Comparison of ENCODE assay signal across 8 mouse cellular contexts in genomic region chr16:30069580-30069949, GRCm38 (mm10). TPM values are rescaled to one million over a fixed set of nuclear protein-coding genes. Genes with fewer than 3 reads are reported as not detected.
A peak's percentile ranks its signal among the peaks of the same experiment; 100 is the strongest.
DNase-seq lines count a peak whose midpoint lies in the region; ATAC-seq and TF ChIP-seq lines count a peak whose summit lies in the region.

No protein-coding gene starts in this region.

- H3K9ac ChIP-seq in lung, embryonic 15.5 days, result peak overlapping the region; percentile 54
- peak overlapping the region; percentile 89 for H3K9ac ChIP-seq in heart, embryonic 16.5 days (ENCODE audit: low read length)
- peak overlapping the region; percentile 63 for H3K9ac ChIP-seq in limb, embryonic 13.5 days

- H3K4me1 ChIP-seq in lung, embryonic 15.5 days, result peaks cover 29% of the 10 kb centered on the region
- peaks cover 4% of the 10 kb centered on the region; the same call in 1 of the 2 replicates for H3K4me1 ChIP-seq in bone marrow macrophage, adult 2 months (ENCODE audit: control insufficient read depth, insufficient read depth, low read length)
- peaks cover 28% of the 10 kb centered on the region for H3K4me1 ChIP-seq in heart, embryonic 16.5 days (ENCODE audit: control insufficient read depth, insufficient read depth, low read length)
- peaks cover 32% of the 10 kb centered on the region for H3K4me1 ChIP-seq in limb, embryonic 13.5 days

- WGBS in lung, embryonic 15.5 days, result 4% methylated on average over 4 of the region's 4 CpGs
- WGBS in heart, embryonic 16.5 days, result 6% methylated on average over 4 of the region's 4 CpGs
- 2% methylated on average over 4 of the region's 4 CpGs for WGBS in limb, embryonic 13.5 days

- no peaks in the 10 kb centered on the region for H3K27me3 ChIP-seq in lung, embryonic 15.5 days
- peaks cover 4% of the 10 kb centered on the region for H3K27me3 ChIP-seq in heart, embryonic 16.5 days (ENCODE audit: control insufficient read depth, insufficient read depth, low read length)
- H3K27me3 ChIP-seq in limb, embryonic 13.5 days, result 0 out of 2 replicates have a peak, but pooled peaks cover 3% of the 10 kb centered on the region

- H3K27ac ChIP-seq in lung, embryonic 15.5 days, result peak overlapping the region; percentile 98
- no peak overlapping the region for H3K27ac ChIP-seq in bone marrow macrophage, adult 2 months (ENCODE audit: insufficient read depth, low read depth, low read length)
- H3K27ac ChIP-seq in heart, embryonic 16.5 days (ENCODE audit: low read length), result peak overlapping the region; percentile 98
- peak overlapping the region; percentile 95 for H3K27ac ChIP-seq in limb, embryonic 13.5 days

- peak; percentile 2; the same call in 1 of the 2 replicates for ATAC-seq in lung, embryonic 15.5 days (ENCODE audit: borderline replicate concordance, extremely low read depth, low FRiP score, low TSS enrichment)
- no peak for ATAC-seq in heart, embryonic 16.5 days (replicated peaks; ENCODE audit: extremely low read depth, insufficient read depth, low FRiP score)
- ATAC-seq in limb, embryonic 13.5 days (ENCODE audit: low FRiP score, low read depth), result no peak
- no peak for ATAC-seq in megakaryocyte-erythroid progenitor cell, adult 5-6 weeks (replicated peaks; ENCODE audit: low FRiP score, low TSS enrichment, poor library complexity, severe bottlenecking)

- H3K9me3 ChIP-seq in lung, embryonic 15.5 days, result no peaks in the 10 kb centered on the region
- no peaks in the 10 kb centered on the region for H3K9me3 ChIP-seq in heart, embryonic 16.5 days (replicated peaks; ENCODE audit: control insufficient read depth, low read length)
- H3K9me3 ChIP-seq in limb, embryonic 13.5 days, result no peaks in the 10 kb centered on the region

- no peaks in the 10 kb centered on the region for H3K36me3 ChIP-seq in lung, embryonic 15.5 days
- no peaks in the 10 kb centered on the region for H3K36me3 ChIP-seq in heart, embryonic 16.5 days (ENCODE audit: control insufficient read depth, insufficient read depth)
- peaks cover 5% of the 10 kb centered on the region for H3K36me3 ChIP-seq in limb, embryonic 13.5 days

- H3K4me2 ChIP-seq in lung, embryonic 15.5 days, result peak overlapping the region; percentile 91
- H3K4me2 ChIP-seq in heart, embryonic 16.5 days (ENCODE audit: low read depth, low read length), result peak overlapping the region; percentile 97
- H3K4me2 ChIP-seq in limb, embryonic 13.5 days (replicated peaks), result peak overlapping the region; percentile 76

- DNase-seq in lung, postnatal 10 days, result no peak
- DNase-seq in retina, embryonic 14.5 days (ENCODE audit: low spot score), result peak; percentile 54
- no peak for DNase-seq in natural killer cell, adult 2 months (ENCODE audit: low spot score in 2 of 2)

- no peak for TF ChIP-seq POLR2A in bone marrow macrophage, adult 2 months (IDR thresholded peaks at IDR 0.05; ENCODE audit: borderline replicate concordance, low read depth, low read length)

- peak overlapping the region; percentile 47 for H3K4me3 ChIP-seq in lung, embryonic 15.5 days
- H3K4me3 ChIP-seq in bone marrow macrophage, adult 2 months (ENCODE audit: insufficient read depth, low read length), result peak overlapping the region; percentile 47
- H3K4me3 ChIP-seq in heart, embryonic 16.5 days (ENCODE audit: low read length), result peak overlapping the region; percentile 64
- peak overlapping the region; percentile 41 for H3K4me3 ChIP-seq in limb, embryonic 13.5 days

- no peak for TF ChIP-seq CTCF in bone marrow macrophage, adult 2 months (IDR thresholded peaks at IDR 0.05; ENCODE audit: low read depth, low read length)

RNA-seq across cellular contexts. Expression of gene Hes1, which starts 5.4 kb away (rescaled TPM):
- 47.1 and 49.2 TPM in 2 replicates for polyA plus RNA-seq in lung, embryonic 15.5 days (2015; fragmentation: Nextera tagmentation; extraction: Ambion mirVana)
- not detected in 2 replicates for polyA plus RNA-seq in bone marrow macrophage, adult 2 months (2012; ENCODE audit: insufficient read depth, insufficient read length, missing spikeins)
- polyA plus RNA-seq in heart, embryonic 16.5 days (2015; fragmentation: Nextera tagmentation; extraction: Ambion mirVana), result 19.1 and 23.8 TPM in 2 replicates
- polyA plus RNA-seq in limb, embryonic 13.5 days (2015; fragmentation: Nextera tagmentation; extraction: Ambion mirVana), result 49.6 and 50.2 TPM in 2 replicates
- total RNA-seq in megakaryocyte-erythroid progenitor cell, adult 5-6 weeks (2014; fragmentation: Nextera tagmentation), result 1.5 and 6.9 TPM in 2 replicates
- 2.9 and 5.1 TPM in 2 replicates for total RNA-seq in megakaryocyte-erythroid progenitor cell, adult 5-6 weeks (2017)

Comparison
In these comparisons a context has a peak if more than half of its experiments do, and no peak if none do; other contexts are left out.
1. RNA of gene Hes1, which starts 5.4 kb away (polyA plus RNA-seq): 49.6 to 50.2 TPM in limb, embryonic 13.5 days, 47.1 to 49.2 TPM in lung, embryonic 15.5 days and 19.1 to 23.8 TPM in heart, embryonic 16.5 days; not detected in bone marrow macrophage, adult 2 months; every median in the first group is over 10 times any median in the second.
2. Peak in every context shown above with its lines, with median percentiles within 50 percentile points of each other: H3K4me2 ChIP-seq, H3K4me3 ChIP-seq and H3K9ac ChIP-seq.